ENCODE assay signal across 34 mouse cellular contexts in the genomic region with DNA sequence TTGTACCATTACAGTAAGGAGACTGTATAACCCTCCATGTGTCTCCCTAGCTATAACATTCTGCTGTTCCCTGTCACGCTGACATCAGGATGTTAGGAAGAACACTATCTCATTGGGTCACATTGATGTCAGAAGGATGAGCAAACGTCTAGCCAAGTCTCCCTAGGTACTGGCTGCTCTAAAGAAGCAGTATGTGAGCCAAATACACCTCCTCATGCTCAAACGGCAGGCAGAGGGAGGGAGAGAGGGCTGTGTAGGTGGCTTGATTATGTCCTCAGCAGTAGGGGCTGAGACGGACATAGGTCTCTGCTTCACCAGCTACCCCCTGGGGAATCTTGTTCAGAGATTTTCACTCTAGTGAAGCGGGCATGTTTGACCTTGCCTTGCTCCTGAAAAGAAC. TPM values are rescaled to one million over a fixed set of nuclear protein-coding genes. Genes with fewer than 3 reads are reported as not detected.
DNase-seq lines count a peak whose midpoint lies in the region; ATAC-seq and TF ChIP-seq lines count a peak whose summit lies in the region.
"Had no signal": no experiment of that assay in that cellular context is flagged by ENCODE, and none has a peak within 500 bp of the region (broad histone marks: within the 10 kb centered on the region; RNA-seq: fewer than 3 reads in every experiment).

No protein-coding gene starts in this region.

- no peaks in the 10 kb centered on the region for H3K9me3 ChIP-seq in neural tube, embryonic 13.5 days
- H3K9me3 ChIP-seq: embryonic facial prominence, embryonic 13.5 days; heart, embryonic 12.5 days; limb, embryonic 12.5 days had no signal

- no peak for ATAC-seq in neural tube, embryonic 13.5 days (ENCODE audit: low read depth)
- ATAC-seq: liver, postnatal 0 days; lung, postnatal 0 days had no signal

- H3K4me3 ChIP-seq in layer of hippocampus, adult 2 months, result no peak overlapping the region
- H3K4me3 ChIP-seq in neural tube, embryonic 13.5 days, result no peak overlapping the region
- H3K4me3 ChIP-seq: embryonic facial prominence, embryonic 13.5 days; erythroblast, embryonic 14.5 days; heart, embryonic 12.5 days; limb, embryonic 12.5 days; myocyte had no signal

- WGBS in neural tube, embryonic 13.5 days, result 57% methylated on average over 5 of the region's 5 CpGs

- H3K9ac ChIP-seq in neural tube, embryonic 13.5 days, result no peak overlapping the region
- H3K9ac ChIP-seq: embryonic facial prominence, embryonic 13.5 days; heart, embryonic 12.5 days; limb, embryonic 12.5 days; liver, postnatal 0 days had no signal

- no peak overlapping the region for H3K4me2 ChIP-seq in neural tube, embryonic 13.5 days
- H3K4me2 ChIP-seq: embryonic facial prominence, embryonic 13.5 days; heart, embryonic 12.5 days; limb, embryonic 12.5 days; liver, embryonic 11.5 days had no signal

- no peaks in the 10 kb centered on the region for H3K36me3 ChIP-seq in neural tube, embryonic 13.5 days
- H3K36me3 ChIP-seq: embryonic facial prominence, embryonic 13.5 days; heart, embryonic 12.5 days; limb, embryonic 12.5 days had no signal

- H3K27ac ChIP-seq in layer of hippocampus, adult 2 months, result peak overlapping the region; percentile 92
- peak overlapping the region; percentile 92; the same call in 1 of the 2 replicates for H3K27ac ChIP-seq in neural tube, embryonic 13.5 days (replicated peaks)
- H3K27ac ChIP-seq: embryonic facial prominence, embryonic 13.5 days; limb, embryonic 12.5 days; macrophage had no signal

- peaks cover 98% of the 10 kb centered on the region for H3K4me1 ChIP-seq in neural tube, embryonic 13.5 days (replicated peaks)
- H3K4me1 ChIP-seq: limb, embryonic 12.5 days had no signal

- no peak for TF ChIP-seq CTCF in layer of hippocampus, adult 2 months (conservative IDR thresholded peaks at IDR 0.05)

- H3K27me3 ChIP-seq in neural tube, embryonic 13.5 days, result no peaks in the 10 kb centered on the region
- H3K27me3 ChIP-seq: embryonic facial prominence, embryonic 13.5 days; limb, embryonic 12.5 days had no signal

- peak; percentile 28 to 35 for DNase-seq in cerebellum, postnatal 10 days
- no peak for DNase-seq in cerebellum, postnatal 36 days
- DNase-seq in layer of hippocampus, adult 2 months (ENCODE audit: low spot score in 2 of 2), result no peak
- no peak for DNase-seq in layer of hippocampus, postnatal 14 days (ENCODE audit: low spot score in 2 of 2)
- no peak for DNase-seq in neural tube, embryonic 10.5 days (ENCODE audit: extremely low spot score, low spot score)
- DNase-seq in telencephalon, adult 2 months (ENCODE audit: low read depth, low spot score), result peak; percentile 73
- no peak for DNase-seq in adrenal gland, postnatal 25 days
- DNase-seq: adrenal gland, postnatal 10 days; cerebellum, adult 9-10 months; embryo, embryonic 11 days; gastrocnemius, postnatal 10 days; heart, postnatal 10 days; kidney, adult 18-20 months; kidney, postnatal 4 days; liver, postnatal 0 days; right cerebral cortex, postnatal 14 days; thymus, postnatal 25 days had no signal

RNA-seq across cellular contexts. Expression of a gene that starts 38.7 kb away (rescaled TPM):
- 100 to 1,000 TPM; 277 to 286 TPM for total RNA-seq in layer of hippocampus, adult 2 months (2021)
- total RNA-seq in layer of hippocampus, postnatal 14 days (2021), result 100 to 1,000 TPM; 241 to 253 TPM
- 137 and 148 TPM in 2 replicates for polyA plus RNA-seq in neural tube, embryonic 13.5 days (2015; fragmentation: Nextera tagmentation; extraction: Ambion mirVana)
- total RNA-seq in adrenal gland, postnatal 25 days (2021), result 1.3 and 2.0 TPM in 2 replicates
- total RNA-seq: neutrophil, adult 5-6 weeks had no signal
- polyA plus RNA-seq: macrophage had no signal

RNA-seq across cellular contexts. Expression of a gene that starts 51.2 kb away (rescaled TPM):
- total RNA-seq in layer of hippocampus, adult 2 months (2021), result not detected
- not detected for total RNA-seq in layer of hippocampus, postnatal 14 days (2021)
- polyA plus RNA-seq in neural tube, embryonic 13.5 days (2015; fragmentation: Nextera tagmentation; extraction: Ambion mirVana), result not detected in 2 replicates
- total RNA-seq in adrenal gland, postnatal 25 days (2021), result not detected in 2 replicates
- total RNA-seq: adrenal gland, postnatal 10 days; gastrocnemius, postnatal 10 days; granulocyte monocyte progenitor cell, adult 5-6 weeks; heart, postnatal 10 days; layer of hippocampus, postnatal 10 days; left cerebral cortex, postnatal 14 days; neutrophil, adult 5-6 weeks had no signal
- polyA plus RNA-seq: embryonic facial prominence, embryonic 13.5 days; erythroblast, embryonic 14.5 days; heart, embryonic 12.5 days; hindbrain, embryonic 11.5 days; kidney, embryonic 16.5 days; limb, embryonic 12.5 days; liver, embryonic 11.5 days; liver, postnatal 0 days; lung, postnatal 0 days; macrophage; myocyte; spleen, adult 2 months; stomach, embryonic 14.5 days had no signal

Comparison
In these comparisons a context has a peak if more than half of its experiments do, and no peak if none do; other contexts are left out.
1. DNase-seq: peak in cerebellum, postnatal 10 days (2 of 2) and telencephalon, adult 2 months (single experiment); none in cerebellum, postnatal 36 days (0 of 2), layer of hippocampus, adult 2 months (0 of 2), layer of hippocampus, postnatal 14 days (0 of 2), neural tube, embryonic 10.5 days (single experiment) and adrenal gland, postnatal 25 days (single experiment).
2. RNA of a gene that starts 38.7 kb away (total RNA-seq): 277 to 286 TPM in layer of hippocampus, adult 2 months and 241 to 253 TPM in layer of hippocampus, postnatal 14 days; 1.3 to 2.0 TPM in adrenal gland, postnatal 25 days; every median in the first group is over 10 times any median in the second.